Mouse (Mus musculus) thymus, adult 2 months (tissue): ENCODE measurements at regions not wholly inside any gene's neighbourhood (a gene's known extent, or its start where the extent isn't known, plus 50 kb on each side); places are given as distances from the start of the nearest gene placed in this dataset.

Experiments
- CTCF ChIP-seq: fragments of 200-500 bp; IDR thresholded peaks from 2 replicates; pipeline ENCODE4 v1.5.1; 2012; ENCODE audit warnings: mild to moderate bottlenecking, control low read depth, low read length, moderate library complexity, borderline replicate concordance; ENCODE audit not compliant: control insufficient read depth, poor library complexity, insufficient read depth; ENCODE audit errors: extremely low read depth
- POLR2A ChIP-seq: fragments of 200-500 bp; IDR thresholded peaks from 2 replicates; pipeline ENCODE4 v1.6.1; 2012; ENCODE audit warnings: mild to moderate bottlenecking, low read length, control low read depth, moderate library complexity; ENCODE audit not compliant: control insufficient read depth, poor library complexity, insufficient read depth; ENCODE audit errors: extremely low read depth

DNA sequence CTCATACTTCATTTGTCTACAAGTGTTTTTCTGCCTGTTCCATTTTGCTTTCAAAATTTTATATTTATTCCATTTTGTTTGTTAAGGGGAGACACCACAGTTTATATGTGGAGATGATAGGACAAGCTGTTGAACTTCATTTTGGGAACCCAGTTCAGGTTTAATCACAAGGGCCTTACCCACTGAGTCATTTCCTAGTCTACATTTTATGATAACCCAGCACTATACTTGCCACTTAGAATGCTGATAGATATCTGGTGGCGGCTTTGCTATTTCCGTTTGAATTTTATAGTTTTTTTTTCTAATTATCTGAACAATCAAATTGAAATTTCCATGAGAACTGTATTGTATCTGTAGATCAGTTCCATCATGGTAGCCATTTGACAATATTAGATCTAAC is 869.5 kb upstream of the B3galt2 start:
- TF ChIP-seq POLR2A (no peak), CTCF (no peak)
